Mouse (Mus musculus): Measurements from ENCODE around the gene Lgals2. TPM values are rescaled to one million over a fixed set of nuclear protein-coding genes. Genes with fewer than 3 reads are reported as not detected.
"Not testable (repeated sequence)": the region's sequence is repeated elsewhere in the genome, so short reads cannot be mapped to it uniquely, and the experiment has no call there.

Gene Lgals2
- polyA plus RNA-seq, 1 experiment from 2014 or later: 1.0 TPM

- H3K9me3 ChIP-seq (ENCODE audit: control insufficient read depth, low read length): no peaks in the 10 kb centered on the region
- H3K27ac ChIP-seq (ENCODE audit: low read length): no peak overlapping the region
- H3K27me3 ChIP-seq (ENCODE audit: control insufficient read depth, insufficient read depth, low read depth, low read length): no peaks in the 10 kb centered on the region
- no peak overlapping the region for H3K4me3 ChIP-seq (ENCODE audit: low read length)
- 69% methylated on average over 3 of the region's 3 CpGs for WGBS
- peaks cover 22% of the 10 kb centered on the region for H3K4me1 ChIP-seq (replicated peaks; ENCODE audit: control insufficient read depth, insufficient read depth, low read length)
- H3K36me3 ChIP-seq (ENCODE audit: control insufficient read depth, insufficient read depth, low read length): peaks cover 5% of the 10 kb centered on the region; the same call in 1 of the 2 replicates
- ATAC-seq (ENCODE audit: low read depth): no peak
- H3K9ac ChIP-seq (ENCODE audit: low read length): no peak overlapping the region
- H3K4me2 ChIP-seq (ENCODE audit: low read depth, low read length): no peak overlapping the region
Measured at GRCm38 (mm10) chr15:78896149-78896548, 40.8 kb upstream of the Lgals2 start.

- no peak overlapping the region for H3K27ac ChIP-seq (ENCODE audit: low read length)
- WGBS: 62% methylated on average over 2 of the region's 2 CpGs
- no peak overlapping the region for H3K4me2 ChIP-seq (ENCODE audit: low read depth, low read length)
- no peak overlapping the region for H3K9ac ChIP-seq (ENCODE audit: low read length)
- no peaks in the 10 kb centered on the region for H3K9me3 ChIP-seq (ENCODE audit: control insufficient read depth, low read length)
- no peak overlapping the region for H3K4me3 ChIP-seq (ENCODE audit: low read length)
- H3K36me3 ChIP-seq (ENCODE audit: control insufficient read depth, insufficient read depth, low read length): peaks cover 8% of the 10 kb centered on the region; the same call in 1 of the 2 replicates
- ATAC-seq (ENCODE audit: low read depth): no peak
- H3K4me1 ChIP-seq (replicated peaks; ENCODE audit: control insufficient read depth, insufficient read depth, low read length): peaks cover 18% of the 10 kb centered on the region
- H3K27me3 ChIP-seq (ENCODE audit: control insufficient read depth, insufficient read depth, low read depth, low read length): no peaks in the 10 kb centered on the region
Measured at GRCm38 (mm10) chr15:78895741-78896140, 40.4 kb upstream of the Lgals2 start.

- H3K36me3 ChIP-seq (ENCODE audit: control insufficient read depth, insufficient read depth, low read length): peaks cover 8% of the 10 kb centered on the region; the same call in 1 of the 2 replicates
- no peak for ATAC-seq (ENCODE audit: low read depth)
- no peaks in the 10 kb centered on the region for H3K27me3 ChIP-seq (ENCODE audit: control insufficient read depth, insufficient read depth, low read depth, low read length)
- WGBS: 64% methylated on average over 13 of the region's 13 CpGs
- H3K9ac ChIP-seq (ENCODE audit: low read length): no peak overlapping the region
- no peak overlapping the region for H3K27ac ChIP-seq (ENCODE audit: low read length)
- H3K4me2 ChIP-seq (ENCODE audit: low read depth, low read length): no peak overlapping the region
- peaks cover 18% of the 10 kb centered on the region for H3K4me1 ChIP-seq (replicated peaks; ENCODE audit: control insufficient read depth, insufficient read depth, low read length)
- H3K4me3 ChIP-seq (ENCODE audit: low read length): no peak overlapping the region
- no peaks in the 10 kb centered on the region for H3K9me3 ChIP-seq (ENCODE audit: control insufficient read depth, low read length)
Measured at GRCm38 (mm10) chr15:78894726-78895125, 39.4 kb upstream of the Lgals2 start.

- Histone ChIP-seq H3K4me1 (replicated peaks; ENCODE audit: control insufficient read depth, insufficient read depth, low read length) (peaks cover 15% of the 10 kb centered on the region), H3K9me3 (ENCODE audit: control insufficient read depth, low read length) (no peaks in the 10 kb centered on the region), H3K36me3 (ENCODE audit: control insufficient read depth, insufficient read depth, low read length) (peaks cover 15% of the 10 kb centered on the region; the same call in 1 of the 2 replicates), H3K9ac (ENCODE audit: low read length) (no peak overlapping the region), H3K27ac (ENCODE audit: low read length) (no peak overlapping the region), H3K27me3 (ENCODE audit: control insufficient read depth, insufficient read depth, low read depth, low read length) (no peaks in the 10 kb centered on the region), H3K4me2 (ENCODE audit: low read depth, low read length) (no peak overlapping the region), H3K4me3 (ENCODE audit: low read length) (no peak overlapping the region)
- ATAC-seq (ENCODE audit: low read depth): no peak
- 60% methylated on average over 7 of the region's 7 CpGs for WGBS
Measured at GRCm38 (mm10) chr15:78892440-78892839, 37.1 kb upstream of the Lgals2 start.

- H3K9me3 ChIP-seq (ENCODE audit: control insufficient read depth, low read length): no peaks in the 10 kb centered on the region
- no peak overlapping the region for H3K4me3 ChIP-seq (ENCODE audit: low read length)
- H3K4me1 ChIP-seq (replicated peaks; ENCODE audit: control insufficient read depth, insufficient read depth, low read length): peaks cover 13% of the 10 kb centered on the region
- peak; percentile 74 for ATAC-seq (ENCODE audit: low read depth)
- H3K9ac ChIP-seq (ENCODE audit: low read length): peak overlapping the region; percentile 11; the same call in 1 of the 2 replicates
- H3K27ac ChIP-seq (ENCODE audit: low read length): peak overlapping the region; percentile 43
- WGBS: 16% methylated on average over 13 of the region's 13 CpGs
- H3K27me3 ChIP-seq (ENCODE audit: control insufficient read depth, insufficient read depth, low read depth, low read length): no peaks in the 10 kb centered on the region
- peak overlapping the region; percentile 9; the same call in 1 of the 2 replicates for H3K4me2 ChIP-seq (ENCODE audit: low read depth, low read length)
- peaks cover 40% of the 10 kb centered on the region for H3K36me3 ChIP-seq (ENCODE audit: control insufficient read depth, insufficient read depth, low read length)
Measured at GRCm38 (mm10) chr15:78889401-78889853, 34.1 kb upstream of the Lgals2 start.

DNA sequence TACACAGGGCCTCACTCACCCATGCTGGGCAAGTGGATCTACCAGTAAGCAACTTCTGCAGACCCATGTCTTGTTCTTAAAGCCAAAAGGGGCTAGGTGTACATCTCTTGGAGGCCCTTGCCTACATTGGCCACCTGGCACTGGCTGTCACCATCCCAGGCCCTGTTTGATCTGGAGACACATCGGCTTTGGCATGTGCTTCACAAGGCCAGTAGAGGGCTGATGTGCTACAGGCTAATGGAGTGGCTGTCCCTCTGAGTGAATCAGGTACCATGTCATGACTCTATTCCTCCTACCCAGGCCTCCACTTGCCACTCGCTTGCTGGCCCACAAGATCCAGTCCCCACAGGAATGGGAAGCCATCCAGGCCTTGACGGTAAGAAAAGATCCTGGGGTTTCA is 26.5 kb upstream of the Lgals2 start:
- peaks cover 39% of the 10 kb centered on the region for H3K36me3 ChIP-seq (ENCODE audit: control insufficient read depth, insufficient read depth, low read length)
- no peak overlapping the region for H3K4me2 ChIP-seq (ENCODE audit: low read depth, low read length)
- ATAC-seq (ENCODE audit: low read depth): no peak
- H3K4me3 ChIP-seq (ENCODE audit: low read length): no peak overlapping the region
- peaks cover 14% of the 10 kb centered on the region for H3K4me1 ChIP-seq (replicated peaks; ENCODE audit: control insufficient read depth, insufficient read depth, low read length)
- no peaks in the 10 kb centered on the region for H3K9me3 ChIP-seq (ENCODE audit: control insufficient read depth, low read length)
- no peak overlapping the region for H3K27ac ChIP-seq (ENCODE audit: low read length)
- H3K9ac ChIP-seq (ENCODE audit: low read length): no peak overlapping the region
- no peaks in the 10 kb centered on the region for H3K27me3 ChIP-seq (ENCODE audit: control insufficient read depth, insufficient read depth, low read depth, low read length)
- WGBS: 90% methylated on average over 3 of the region's 3 CpGs

GRCm38 (mm10) chr15:78880432-78880831 is 25.1 kb upstream of the Lgals2 start:
- Histone ChIP-seq H3K4me3 (ENCODE audit: low read length) (no peak overlapping the region), H3K9me3 (ENCODE audit: control insufficient read depth, low read length) (no peaks in the 10 kb centered on the region), H3K27ac (ENCODE audit: low read length) (no peak overlapping the region), H3K4me2 (ENCODE audit: low read depth, low read length) (no peak overlapping the region), H3K4me1 (replicated peaks; ENCODE audit: control insufficient read depth, insufficient read depth, low read length) (peaks cover 18% of the 10 kb centered on the region), H3K9ac (ENCODE audit: low read length) (no peak overlapping the region), H3K36me3 (ENCODE audit: control insufficient read depth, insufficient read depth, low read length) (peaks cover 27% of the 10 kb centered on the region), H3K27me3 (ENCODE audit: control insufficient read depth, insufficient read depth, low read depth, low read length) (no peaks in the 10 kb centered on the region)
- 91% methylated on average over 8 of the region's 8 CpGs for WGBS
- ATAC-seq (ENCODE audit: low read depth): no peak

GRCm38 (mm10) chr15:78878792-78879516 is 23.6 kb upstream of the Lgals2 start:
- peaks cover 23% of the 10 kb centered on the region for H3K4me1 ChIP-seq (replicated peaks; ENCODE audit: control insufficient read depth, insufficient read depth, low read length)
- H3K4me2 ChIP-seq (ENCODE audit: low read depth, low read length): peak overlapping the region; percentile 82
- not testable (repeated sequence) for H3K27me3 ChIP-seq (ENCODE audit: control insufficient read depth, insufficient read depth, low read depth, low read length); ATAC-seq (ENCODE audit: low read depth); H3K9me3 ChIP-seq (ENCODE audit: control insufficient read depth, low read length)
- H3K36me3 ChIP-seq (ENCODE audit: control insufficient read depth, insufficient read depth, low read length): peaks cover 15% of the 10 kb centered on the region
- H3K4me3 ChIP-seq (ENCODE audit: low read length): 0 out of 2 replicates have a peak overlapping the region, but pooled peaks have one; percentile 2
- WGBS: 15% methylated on average over 7 of the region's 7 CpGs
- H3K27ac ChIP-seq (ENCODE audit: low read length): peak overlapping the region; percentile 69
- peak overlapping the region; percentile 37; the same call in 1 of the 2 replicates for H3K9ac ChIP-seq (ENCODE audit: low read length)

GRCm38 (mm10) chr15:78877810-78878390 is 22.6 kb upstream of the Lgals2 start:
- no peaks in the 10 kb centered on the region for H3K27me3 ChIP-seq (ENCODE audit: control insufficient read depth, insufficient read depth, low read depth, low read length)
- ATAC-seq (ENCODE audit: low read depth): no peak
- H3K9ac ChIP-seq (ENCODE audit: low read length): peak overlapping the region; percentile 87
- peaks cover 11% of the 10 kb centered on the region for H3K36me3 ChIP-seq (ENCODE audit: control insufficient read depth, insufficient read depth, low read length)
- peak overlapping the region; percentile 82 for H3K4me2 ChIP-seq (ENCODE audit: low read depth, low read length)
- WGBS: under 1% methylated on average over 14 of the region's 17 CpGs
- peak overlapping the region; percentile 79 for H3K4me3 ChIP-seq (ENCODE audit: low read length)
- H3K9me3 ChIP-seq (ENCODE audit: control insufficient read depth, low read length): no peaks in the 10 kb centered on the region
- H3K4me1 ChIP-seq (replicated peaks; ENCODE audit: control insufficient read depth, insufficient read depth, low read length): peaks cover 28% of the 10 kb centered on the region
- H3K27ac ChIP-seq (ENCODE audit: low read length): peak overlapping the region; percentile 99

Data from lung, embryonic 16.5 days (tissue).